Mouse (Mus musculus): Measurements from ENCODE around the gene Gpam.

DNA sequence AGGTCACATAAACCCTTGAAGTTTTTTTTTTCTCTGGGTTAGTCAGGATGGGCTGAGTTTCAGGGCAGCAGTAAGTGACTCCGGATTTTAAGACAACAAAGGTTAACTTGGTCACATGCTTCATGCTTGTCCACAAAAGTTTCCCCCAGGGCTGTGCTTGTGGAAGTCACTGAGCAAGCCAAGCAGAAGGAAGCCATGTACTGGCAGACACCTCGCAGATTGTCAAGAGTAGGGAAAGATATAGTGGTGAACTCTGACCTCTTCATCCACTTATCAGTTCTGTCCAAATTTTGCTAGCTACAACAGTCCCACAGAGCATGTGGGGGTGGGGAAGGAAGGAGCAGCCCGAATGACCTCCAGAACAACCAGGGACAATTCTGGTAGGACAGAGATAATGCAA is 19.1 kb downstream of the Gpam start:
- no peak for TF ChIP-seq POLR2A (IDR thresholded peaks at IDR 0.05; ENCODE audit: insufficient read depth, low read length)
- no peak for TF ChIP-seq CTCF (IDR thresholded peaks at IDR 0.05; ENCODE audit: low read depth, low read length)
- no peak for TF ChIP-seq EP300 (IDR thresholded peaks at IDR 0.05; ENCODE audit: insufficient read depth, low read depth, low read length)
